Mouse (Mus musculus): ENCODE data around the gene Lrig1. TPM values are rescaled to one million over a fixed set of nuclear protein-coding genes. Genes with fewer than 3 reads are reported as not detected.

The Lrig1 gene
- polyA plus RNA-seq, 1 experiment from 2014 or later, result 17.2 TPM

- Histone ChIP-seq H3K4me3 (ENCODE audit: low read depth, low read length) (no peak overlapping the region), H3K36me3 (replicated peaks; ENCODE audit: control insufficient read depth, insufficient read depth, low read depth, low read length) (no peaks in the 10 kb centered on the region), H3K4me1 (ENCODE audit: control insufficient read depth, insufficient read depth, low read length) (no peaks in the 10 kb centered on the region), H3K27ac (replicated peaks; ENCODE audit: low read depth, low read length) (no peak overlapping the region), H3K9me3 (replicated peaks; ENCODE audit: control insufficient read depth, low read length) (no peaks in the 10 kb centered on the region), H3K9ac (replicated peaks; ENCODE audit: low read length) (no peak overlapping the region), H3K27me3 (ENCODE audit: control insufficient read depth, insufficient read depth, low read length) (no peaks in the 10 kb centered on the region), H3K4me2 (ENCODE audit: low read depth, low read length) (no peak overlapping the region)
- 74% methylated on average over 1 of the region's 1 CpGs for WGBS
- no peak for ATAC-seq (replicated peaks; ENCODE audit: insufficient number of reproducible peaks, low FRiP score, low TSS enrichment, low read depth)
- no peak for DNase-seq (ENCODE audit: low spot score)
These were observed 24.7 kb upstream of the Lrig1 start for GRCm38 (mm10) chr6:94724612-94725011.

GRCm38 (mm10) chr6:94718607-94719346 lies 18.8 kb upstream of the Lrig1 start:
- no peak for DNase-seq (ENCODE audit: low spot score)
- Histone ChIP-seq H3K36me3 (replicated peaks; ENCODE audit: control insufficient read depth, insufficient read depth, low read depth, low read length) (no peaks in the 10 kb centered on the region), H3K27ac (replicated peaks; ENCODE audit: low read depth, low read length) (no peak overlapping the region), H3K4me2 (ENCODE audit: low read depth, low read length) (no peak overlapping the region), H3K4me1 (ENCODE audit: control insufficient read depth, insufficient read depth, low read length) (no peaks in the 10 kb centered on the region), H3K9ac (replicated peaks; ENCODE audit: low read length) (no peak overlapping the region), H3K9me3 (replicated peaks; ENCODE audit: control insufficient read depth, low read length) (no peaks in the 10 kb centered on the region), H3K27me3 (ENCODE audit: control insufficient read depth, insufficient read depth, low read length) (no peaks in the 10 kb centered on the region), H3K4me3 (ENCODE audit: low read depth, low read length) (no peak overlapping the region)
- no peak for ATAC-seq (replicated peaks; ENCODE audit: insufficient number of reproducible peaks, low FRiP score, low TSS enrichment, low read depth)
- WGBS, result 85% methylated on average over 15 of the region's 15 CpGs

- ATAC-seq (replicated peaks; ENCODE audit: insufficient number of reproducible peaks, low FRiP score, low TSS enrichment, low read depth) (no peak), DNase-seq (ENCODE audit: low spot score) (no peak)
- Histone ChIP-seq H3K4me3 (ENCODE audit: low read depth, low read length) (no peak overlapping the region), H3K36me3 (replicated peaks; ENCODE audit: control insufficient read depth, insufficient read depth, low read depth, low read length) (no peaks in the 10 kb centered on the region), H3K9me3 (replicated peaks; ENCODE audit: control insufficient read depth, low read length) (no peaks in the 10 kb centered on the region), H3K27me3 (ENCODE audit: control insufficient read depth, insufficient read depth, low read length) (no peaks in the 10 kb centered on the region), H3K27ac (replicated peaks; ENCODE audit: low read depth, low read length) (no peak overlapping the region), H3K4me1 (ENCODE audit: control insufficient read depth, insufficient read depth, low read length) (no peaks in the 10 kb centered on the region), H3K9ac (replicated peaks; ENCODE audit: low read length) (no peak overlapping the region), H3K4me2 (ENCODE audit: low read depth, low read length) (no peak overlapping the region)
- 60% methylated on average over 7 of the region's 7 CpGs for WGBS
These were observed 17.9 kb upstream of the Lrig1 start for GRCm38 (mm10) chr6:94717705-94718489.

GRCm38 (mm10) chr6:94715645-94715940 lies 15.6 kb upstream of the Lrig1 start:
- H3K9ac ChIP-seq (replicated peaks; ENCODE audit: low read length), result no peak overlapping the region
- no peak overlapping the region for H3K4me2 ChIP-seq (ENCODE audit: low read depth, low read length)
- H3K27ac ChIP-seq (replicated peaks; ENCODE audit: low read depth, low read length), result no peak overlapping the region
- WGBS, result 10% methylated on average over 4 of the region's 4 CpGs
- no peaks in the 10 kb centered on the region for H3K36me3 ChIP-seq (replicated peaks; ENCODE audit: control insufficient read depth, insufficient read depth, low read depth, low read length)
- ATAC-seq (replicated peaks; ENCODE audit: insufficient number of reproducible peaks, low FRiP score, low TSS enrichment, low read depth), result no peak
- H3K27me3 ChIP-seq (ENCODE audit: control insufficient read depth, insufficient read depth, low read length), result no peaks in the 10 kb centered on the region
- H3K9me3 ChIP-seq (replicated peaks; ENCODE audit: control insufficient read depth, low read length), result no peaks in the 10 kb centered on the region
- H3K4me3 ChIP-seq (ENCODE audit: low read depth, low read length), result no peak overlapping the region
- DNase-seq (ENCODE audit: low spot score), result no peak
- H3K4me1 ChIP-seq (ENCODE audit: control insufficient read depth, insufficient read depth, low read length), result no peaks in the 10 kb centered on the region

GRCm38 (mm10) chr6:94714815-94715644 lies 15.1 kb upstream of the Lrig1 start:
- H3K4me1 ChIP-seq (ENCODE audit: control insufficient read depth, insufficient read depth, low read length), result no peaks in the 10 kb centered on the region
- no peak overlapping the region for H3K4me2 ChIP-seq (ENCODE audit: low read depth, low read length)
- H3K27ac ChIP-seq (replicated peaks; ENCODE audit: low read depth, low read length), result no peak overlapping the region
- no peak overlapping the region for H3K9ac ChIP-seq (replicated peaks; ENCODE audit: low read length)
- H3K36me3 ChIP-seq (replicated peaks; ENCODE audit: control insufficient read depth, insufficient read depth, low read depth, low read length), result no peaks in the 10 kb centered on the region
- 33% methylated on average over 13 of the region's 13 CpGs for WGBS
- DNase-seq (ENCODE audit: low spot score), result no peak
- no peak for ATAC-seq (replicated peaks; ENCODE audit: insufficient number of reproducible peaks, low FRiP score, low TSS enrichment, low read depth)
- H3K27me3 ChIP-seq (ENCODE audit: control insufficient read depth, insufficient read depth, low read length), result no peaks in the 10 kb centered on the region
- no peaks in the 10 kb centered on the region for H3K9me3 ChIP-seq (replicated peaks; ENCODE audit: control insufficient read depth, low read length)
- no peak overlapping the region for H3K4me3 ChIP-seq (ENCODE audit: low read depth, low read length)

GRCm38 (mm10) chr6:94709832-94710231 lies 9.9 kb upstream of the Lrig1 start:
- 63% methylated on average over 3 of the region's 3 CpGs for WGBS
- Histone ChIP-seq H3K4me2 (ENCODE audit: low read depth, low read length) (no peak overlapping the region), H3K27me3 (ENCODE audit: control insufficient read depth, insufficient read depth, low read length) (no peaks in the 10 kb centered on the region), H3K4me1 (ENCODE audit: control insufficient read depth, insufficient read depth, low read length) (no peaks in the 10 kb centered on the region), H3K27ac (replicated peaks; ENCODE audit: low read depth, low read length) (no peak overlapping the region), H3K36me3 (replicated peaks; ENCODE audit: control insufficient read depth, insufficient read depth, low read depth, low read length) (no peaks in the 10 kb centered on the region), H3K4me3 (ENCODE audit: low read depth, low read length) (no peak overlapping the region), H3K9ac (replicated peaks; ENCODE audit: low read length) (no peak overlapping the region), H3K9me3 (replicated peaks; ENCODE audit: control insufficient read depth, low read length) (no peaks in the 10 kb centered on the region)
- DNase-seq (ENCODE audit: low spot score) (no peak), ATAC-seq (replicated peaks; ENCODE audit: insufficient number of reproducible peaks, low FRiP score, low TSS enrichment, low read depth) (no peak)

- Histone ChIP-seq H3K36me3 (replicated peaks; ENCODE audit: control insufficient read depth, insufficient read depth, low read depth, low read length) (no peaks in the 10 kb centered on the region), H3K9ac (replicated peaks; ENCODE audit: low read length) (no peak overlapping the region)
- WGBS, result 78% methylated on average over 1 of the region's 1 CpGs
These were observed 9.2 kb upstream of the Lrig1 start for GRCm38 (mm10) chr6:94709150-94709549.

GRCm38 (mm10) chr6:94707254-94707653 lies 7.3 kb upstream of the Lrig1 start:
- WGBS, result 74% methylated on average over 5 of the region's 5 CpGs
- no peaks in the 10 kb centered on the region for H3K4me1 ChIP-seq (ENCODE audit: control insufficient read depth, insufficient read depth, low read length)
- ATAC-seq (replicated peaks; ENCODE audit: insufficient number of reproducible peaks, low FRiP score, low TSS enrichment, low read depth) (no peak), DNase-seq (ENCODE audit: low spot score) (no peak)
- no peak overlapping the region for H3K27ac ChIP-seq (replicated peaks; ENCODE audit: low read depth, low read length)
- H3K9me3 ChIP-seq (replicated peaks; ENCODE audit: control insufficient read depth, low read length), result no peaks in the 10 kb centered on the region
- no peak overlapping the region for H3K4me3 ChIP-seq (ENCODE audit: low read depth, low read length)
- no peaks in the 10 kb centered on the region for H3K36me3 ChIP-seq (replicated peaks; ENCODE audit: control insufficient read depth, insufficient read depth, low read depth, low read length)
- H3K27me3 ChIP-seq (ENCODE audit: control insufficient read depth, insufficient read depth, low read length), result no peaks in the 10 kb centered on the region
- H3K4me2 ChIP-seq (ENCODE audit: low read depth, low read length), result no peak overlapping the region
- no peak overlapping the region for H3K9ac ChIP-seq (replicated peaks; ENCODE audit: low read length)

More at GRCm38 (mm10) chr6:94709150-94709549, 9.2 kb upstream of the Lrig1 start:
- Histone ChIP-seq H3K27me3 (ENCODE audit: control insufficient read depth, insufficient read depth, low read length) (no peaks in the 10 kb centered on the region), H3K4me3 (ENCODE audit: low read depth, low read length) (no peak overlapping the region), H3K4me2 (ENCODE audit: low read depth, low read length) (no peak overlapping the region), H3K9me3 (replicated peaks; ENCODE audit: control insufficient read depth, low read length) (no peaks in the 10 kb centered on the region), H3K27ac (replicated peaks; ENCODE audit: low read depth, low read length) (no peak overlapping the region), H3K4me1 (ENCODE audit: control insufficient read depth, insufficient read depth, low read length) (no peaks in the 10 kb centered on the region)
- DNase-seq (ENCODE audit: low spot score) (no peak), ATAC-seq (replicated peaks; ENCODE audit: insufficient number of reproducible peaks, low FRiP score, low TSS enrichment, low read depth) (no peak)

All from embryonic facial prominence, embryonic 11.5 days (tissue).